Mouse (Mus musculus): ENCODE measurements around the gene Slc39a12. TPM values are rescaled to one million over a fixed set of nuclear protein-coding genes. Genes with fewer than 3 reads are reported as not detected.

Gene Slc39a12
- polyA plus RNA-seq, 1 experiment from 2014 or later: 5.5 TPM

DNA sequence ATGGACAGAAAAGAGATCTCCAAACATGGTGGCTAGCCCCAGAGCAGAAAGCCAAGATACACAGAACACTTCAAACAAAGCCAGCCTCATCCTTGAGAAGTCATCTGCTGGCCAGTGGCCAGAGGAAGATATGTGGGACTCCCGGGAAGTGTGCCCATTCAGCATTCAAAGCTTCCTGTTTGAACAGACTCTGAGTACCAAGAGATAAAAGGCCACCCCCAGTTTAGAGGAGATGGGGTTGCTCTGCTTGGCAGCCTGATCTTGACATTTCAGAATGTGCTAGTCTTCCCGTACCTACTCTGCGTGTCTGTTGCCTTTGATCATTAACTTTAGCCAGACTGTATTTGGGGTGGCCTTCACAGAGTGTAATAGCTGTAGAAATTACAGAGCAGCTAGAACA lies 155.2 kb downstream of the Slc39a12 start:
- Histone ChIP-seq H3K36me3 (ENCODE audit: control insufficient read depth, insufficient read depth, low read length) (no peaks in the 10 kb centered on the region), H3K9ac (ENCODE audit: low read depth, low read length) (no peak overlapping the region), H3K27me3 (replicated peaks; ENCODE audit: control insufficient read depth, insufficient read depth, low read length) (no peaks in the 10 kb centered on the region), H3K4me3 (ENCODE audit: low read length) (no peak overlapping the region), H3K27ac (ENCODE audit: low read depth, low read length) (no peak overlapping the region), H3K4me1 (ENCODE audit: control insufficient read depth, insufficient read depth, low read depth, low read length) (no peaks in the 10 kb centered on the region), H3K9me3 (ENCODE audit: control insufficient read depth, low read length) (no peaks in the 10 kb centered on the region), H3K4me2 (ENCODE audit: low read length) (no peak overlapping the region)
- no peak for ATAC-seq
- WGBS: 51% methylated on average over 3 of the region's 3 CpGs

- Histone ChIP-seq H3K4me2 (ENCODE audit: low read length) (no peak overlapping the region), H3K9me3 (ENCODE audit: control insufficient read depth, low read length) (no peaks in the 10 kb centered on the region), H3K4me1 (ENCODE audit: control insufficient read depth, insufficient read depth, low read depth, low read length) (no peaks in the 10 kb centered on the region), H3K36me3 (ENCODE audit: control insufficient read depth, insufficient read depth, low read length) (no peaks in the 10 kb centered on the region), H3K27ac (ENCODE audit: low read depth, low read length) (no peak overlapping the region), H3K4me3 (ENCODE audit: low read length) (no peak overlapping the region), H3K27me3 (replicated peaks; ENCODE audit: control insufficient read depth, insufficient read depth, low read length) (no peaks in the 10 kb centered on the region), H3K9ac (ENCODE audit: low read depth, low read length) (no peak overlapping the region)
- ATAC-seq: no peak
- 87% methylated on average over 2 of the region's 2 CpGs for WGBS
These were observed 155.7 kb downstream of the Slc39a12 start for GRCm38 (mm10) chr2:14543773-14544172.

Other genes starting within 250 kb of the Slc39a12 start
- 0.06 and 0.30 TPM in 2 replicates for gene Tmem236, start 213.8 kb upstream of the Slc39a12 start, polyA plus RNA-seq (2015; fragmentation: Nextera tagmentation; extraction: Ambion mirVana)
- 5.9 and 7.0 TPM in 2 replicates for gene Mrc1, start 158.9 kb upstream of the Slc39a12 start, polyA plus RNA-seq (2015; fragmentation: Nextera tagmentation; extraction: Ambion mirVana)
- 6.6 and 7.6 TPM in 2 replicates for gene Cacnb2, start 214.8 kb downstream of the Slc39a12 start, polyA plus RNA-seq (2015; fragmentation: Nextera tagmentation; extraction: Ambion mirVana)